Mouse (Mus musculus) limb, embryonic 10.5 days (tissue): ENCODE results near the gene Atxn7l1. TPM values are rescaled to one million over a fixed set of nuclear protein-coding genes. Genes with fewer than 3 reads are reported as not detected.

Source experiments
- DNase-seq: peaks from one replicate; pipeline ENCODE4 v3.0.0-alpha.2; 2017; ENCODE audit warnings: low spot score
- H3K27ac ChIP-seq: fragments of 300-500 bp; sonication (generic); 2 replicates; pipeline ENCODE4 v1.5.1; 2016; ENCODE audit warnings: mild to moderate bottlenecking
- H3K27me3 ChIP-seq: fragments of 300-500 bp; sonication (generic); 2 replicates; pipeline ENCODE4 v1.6.1; 2016; ENCODE audit warnings: low read depth, mild to moderate bottlenecking; ENCODE audit not compliant: poor library complexity, severe bottlenecking
- H3K36me3 ChIP-seq: fragments of 300-500 bp; sonication (generic); 2 replicates; pipeline ENCODE4 v1.6.1; 2016; ENCODE audit warnings: mild to moderate bottlenecking, moderate library complexity
- H3K4me1 ChIP-seq: fragments of 300-500 bp; sonication (generic); 2 replicates; pipeline ENCODE4 v1.6.1; 2016
- H3K4me3 ChIP-seq: fragments of 300-500 bp; sonication (generic); 2 replicates; pipeline ENCODE4 v1.5.1; 2016; ENCODE audit warnings: mild to moderate bottlenecking, moderate library complexity
- H3K9me3 ChIP-seq: fragments of 300-500 bp; sonication (generic); replicated peaks from 2 replicates; pipeline ENCODE4 v1.6.1; 2016; ENCODE audit warnings: mild to moderate bottlenecking
- WGBS: fragments of 180-500 bp; shearing (Covaris S2); methylation state at CpG from one replicate; pipeline ENCODE4 v1.1.7; 2016; 5-methylcytosine and 5-hydroxymethylcytosine counted together
- polyA plus RNA-seq: library from polyadenylated mRNA; unstranded; fragments of >200 nt; fragmentation: Nextera tagmentation; extraction: Ambion mirVana; gene quantifications from 2 replicates; pipeline ENCODE4 v1.2.1, GENCODE M21; 2016

Atxn7l1 gene
- polyA plus RNA-seq, 1 experiment from 2014 or later, result 11.0 TPM

DNA sequence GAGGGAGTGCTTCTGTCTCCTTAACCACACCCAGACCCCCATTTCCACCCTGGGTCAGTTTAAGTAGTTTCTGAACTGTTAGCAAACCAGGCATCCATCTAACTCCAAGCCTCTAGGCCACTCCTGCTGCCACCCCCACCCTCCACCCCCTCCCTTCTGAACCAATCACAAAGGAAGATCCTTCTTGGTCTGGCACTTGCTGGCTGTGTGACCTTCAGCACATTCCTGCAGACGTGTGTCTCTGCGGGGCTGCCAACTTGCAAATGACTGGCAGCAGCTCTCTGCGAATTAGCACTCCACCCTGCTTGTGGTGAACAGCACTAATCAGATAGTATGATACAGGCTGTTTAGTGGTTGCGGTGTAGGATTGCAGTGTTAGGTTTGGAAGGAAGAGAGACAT lies 18.1 kb upstream of the Atxn7l1 start:
- no peaks in the 10 kb centered on the region for H3K36me3 ChIP-seq
- WGBS, result 12% methylated on average over 4 of the region's 4 CpGs
- no peak overlapping the region for H3K4me3 ChIP-seq
- no peaks in the 10 kb centered on the region for H3K9me3 ChIP-seq
- no peaks in the 10 kb centered on the region for H3K27me3 ChIP-seq
- DNase-seq, result no peak
- H3K4me1 ChIP-seq, result peaks cover 12% of the 10 kb centered on the region
- no peak overlapping the region for H3K27ac ChIP-seq

DNA sequence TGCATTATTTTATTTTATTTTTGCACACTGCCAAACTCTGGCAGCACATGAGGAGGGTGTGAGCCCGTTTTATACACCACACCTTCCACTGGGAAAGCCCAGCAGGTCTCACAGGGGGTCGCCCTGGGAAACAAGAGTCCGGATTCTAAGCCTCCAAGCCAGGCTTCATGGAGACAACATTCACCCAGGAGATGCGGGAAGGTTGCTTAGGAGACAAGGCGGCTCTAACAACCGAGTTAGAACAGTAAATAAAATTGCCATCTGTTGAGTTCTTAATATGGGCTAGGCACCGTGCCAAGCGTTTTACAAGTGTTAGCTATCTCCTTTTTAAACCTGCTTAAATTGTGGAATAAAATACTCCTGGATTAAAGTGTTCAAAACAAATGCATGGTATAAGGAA lies 17.1 kb upstream of the Atxn7l1 start:
- no peak for DNase-seq
- Histone ChIP-seq H3K27me3 (no peaks in the 10 kb centered on the region), H3K36me3 (no peaks in the 10 kb centered on the region), H3K4me1 (peaks cover 12% of the 10 kb centered on the region), H3K27ac (no peak overlapping the region), H3K4me3 (no peak overlapping the region), H3K9me3 (no peaks in the 10 kb centered on the region)
- WGBS, result 58% methylated on average over 8 of the region's 8 CpGs

DNA sequence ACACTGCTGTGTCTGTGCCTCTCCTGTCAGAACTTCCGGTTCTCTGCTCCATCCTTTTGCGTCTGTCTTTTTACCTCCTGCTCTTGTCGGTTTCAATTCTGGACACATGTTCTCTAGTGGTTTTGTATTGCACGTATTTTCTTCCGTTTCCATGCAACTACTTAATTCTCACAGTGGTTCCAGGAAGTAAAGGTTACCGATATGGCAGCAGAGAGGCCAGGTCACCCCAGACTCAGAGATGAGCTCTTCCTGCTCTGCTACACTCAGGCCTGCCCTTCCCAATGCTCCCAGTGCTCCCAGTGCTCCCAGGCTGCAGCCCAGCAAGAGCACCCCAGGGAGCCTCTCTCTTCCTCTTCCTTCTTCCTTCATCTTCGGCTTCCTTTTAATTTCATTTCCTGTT lies 15.7 kb upstream of the Atxn7l1 start:
- WGBS, result 75% methylated on average over 7 of the region's 7 CpGs
- no peaks in the 10 kb centered on the region for H3K9me3 ChIP-seq

DNA sequence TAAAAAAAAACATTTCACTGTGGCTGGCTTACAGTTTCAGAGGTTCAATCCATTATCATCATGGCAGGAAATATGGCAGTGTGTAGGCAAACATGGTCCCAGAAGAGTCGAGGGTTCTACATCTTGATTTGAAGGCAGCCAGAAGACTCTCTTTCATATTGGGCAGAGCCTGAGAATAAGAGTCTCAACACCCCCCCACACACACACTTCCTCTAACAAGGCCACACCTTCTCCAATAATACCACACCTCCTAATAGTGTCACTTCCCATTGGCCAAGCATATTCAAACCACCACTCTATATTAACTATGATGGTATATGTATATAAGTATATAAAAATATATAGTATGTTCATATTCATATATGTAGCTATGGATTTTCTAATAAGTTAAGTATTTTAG lies 9.6 kb upstream of the Atxn7l1 start:
- H3K27ac ChIP-seq, result no peak overlapping the region
- 93% methylated on average over 1 of the region's 1 CpGs for WGBS
- H3K4me1 ChIP-seq, result peaks cover 9% of the 10 kb centered on the region; the same call in 1 of the 2 replicates
- no peak overlapping the region for H3K4me3 ChIP-seq
- no peaks in the 10 kb centered on the region for H3K36me3 ChIP-seq
- no peaks in the 10 kb centered on the region for H3K9me3 ChIP-seq
- H3K27me3 ChIP-seq, result no peaks in the 10 kb centered on the region
- no peak for DNase-seq

More for the DNA sequence above, 15.7 kb upstream of the Atxn7l1 start:
- H3K4me1 ChIP-seq, result peaks cover 12% of the 10 kb centered on the region
- H3K4me3 ChIP-seq, result no peak overlapping the region
- H3K27me3 ChIP-seq, result no peaks in the 10 kb centered on the region
- DNase-seq, result no peak
- H3K36me3 ChIP-seq, result no peaks in the 10 kb centered on the region
- H3K27ac ChIP-seq, result 0 out of 2 replicates have a peak overlapping the region, but pooled peaks have one; percentile 15

DNA sequence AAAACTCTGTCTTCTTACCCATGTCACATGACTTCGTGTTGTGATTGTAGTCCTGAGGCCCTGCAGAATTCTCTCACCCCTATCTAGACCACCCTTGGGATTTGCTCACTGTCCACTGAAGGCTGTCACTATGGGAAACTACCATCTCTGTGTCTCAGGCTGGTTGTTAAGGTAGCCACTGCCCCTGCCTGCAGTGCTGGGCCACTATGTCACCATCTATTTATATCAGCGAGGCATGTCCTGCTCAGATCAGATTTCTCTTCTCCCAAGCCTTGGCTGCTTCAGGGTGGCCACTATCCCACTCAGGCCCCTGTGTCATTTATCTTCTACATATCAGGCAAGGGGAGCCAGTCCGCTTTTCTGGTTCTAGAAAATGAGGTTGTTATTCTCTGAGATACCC lies 8.4 kb upstream of the Atxn7l1 start:
- Histone ChIP-seq H3K4me1 (peaks cover 4% of the 10 kb centered on the region; the same call in 1 of the 2 replicates), H3K36me3 (no peaks in the 10 kb centered on the region), H3K27me3 (no peaks in the 10 kb centered on the region), H3K27ac (no peak overlapping the region), H3K4me3 (no peak overlapping the region), H3K9me3 (no peaks in the 10 kb centered on the region)
- 65% methylated on average over 3 of the region's 3 CpGs for WGBS
- DNase-seq, result no peak

DNA sequence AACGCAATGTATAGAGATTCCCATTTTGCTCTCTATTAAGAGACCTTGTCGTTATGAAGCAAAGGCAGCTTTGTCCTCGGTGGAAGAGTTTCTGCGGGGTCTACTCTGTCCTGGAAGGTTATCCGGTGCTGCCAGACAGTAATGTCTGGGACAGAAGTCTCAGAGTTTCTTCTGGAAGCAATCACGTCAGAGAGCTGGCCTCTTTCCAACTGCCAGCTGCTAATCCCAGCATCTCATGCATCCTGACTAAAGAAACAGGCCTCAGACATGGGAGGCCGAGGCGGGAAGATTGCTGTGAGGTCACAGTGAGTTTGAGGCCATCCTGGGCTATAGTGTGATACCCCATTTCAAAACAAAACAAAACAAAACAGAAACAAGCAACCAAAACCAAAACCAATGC lies 3.0 kb upstream of the Atxn7l1 start:
- Histone ChIP-seq H3K36me3 (no peaks in the 10 kb centered on the region), H3K4me3 (no peak overlapping the region), H3K4me1 (peaks cover 24% of the 10 kb centered on the region), H3K27ac (no peak overlapping the region), H3K9me3 (no peaks in the 10 kb centered on the region), H3K27me3 (peaks cover 25% of the 10 kb centered on the region)
- WGBS, result 79% methylated on average over 8 of the region's 8 CpGs
- no peak for DNase-seq

DNA sequence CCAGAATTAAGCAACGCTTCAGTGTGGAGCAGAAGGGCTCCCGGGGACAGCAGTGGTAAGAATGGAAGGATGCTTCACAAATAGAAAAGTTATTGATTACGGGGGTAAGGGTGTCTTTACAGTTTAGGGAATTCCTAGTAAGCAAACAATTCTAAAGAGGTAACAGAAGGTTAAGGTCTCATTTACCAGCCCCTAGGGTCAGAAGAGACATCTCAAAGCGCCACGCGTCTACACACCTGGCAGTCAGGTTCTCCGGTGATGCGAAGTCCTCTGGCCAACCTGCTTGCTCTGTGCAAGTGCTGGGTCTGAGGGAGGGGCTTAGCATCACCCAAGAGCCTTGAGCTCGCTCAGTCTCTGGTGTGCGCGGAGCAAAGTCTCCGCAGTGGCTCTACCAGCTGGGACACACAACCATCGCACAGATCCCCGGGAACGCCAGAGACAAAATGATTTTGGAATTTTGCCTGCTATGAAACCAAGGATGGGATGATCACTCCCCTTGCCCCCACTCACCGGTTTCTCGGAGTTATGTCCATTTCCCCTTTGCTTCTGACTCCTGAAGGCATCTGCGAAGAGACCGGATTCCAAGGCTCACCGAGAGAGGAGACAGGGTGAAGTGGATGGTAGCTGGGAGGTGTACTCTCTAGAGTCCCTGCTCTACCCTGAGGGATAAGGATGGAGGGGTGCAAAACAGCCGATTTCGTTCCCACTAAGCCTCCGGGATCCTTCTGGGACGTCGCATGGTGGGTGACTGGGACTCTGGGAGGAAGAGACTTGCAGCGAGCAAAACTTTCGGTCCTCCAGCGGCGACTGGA lies 665 bp upstream of the Atxn7l1 start:
- Histone ChIP-seq H3K4me3 (peak overlapping the region; percentile 76), H3K9me3 (no peaks in the 10 kb centered on the region), H3K27ac (peak overlapping the region; percentile 91), H3K36me3 (no peaks in the 10 kb centered on the region), H3K27me3 (peaks cover 25% of the 10 kb centered on the region), H3K4me1 (peaks cover 20% of the 10 kb centered on the region)
- WGBS, result 6% methylated on average over 29 of the region's 29 CpGs
- no peak for DNase-seq

DNA sequence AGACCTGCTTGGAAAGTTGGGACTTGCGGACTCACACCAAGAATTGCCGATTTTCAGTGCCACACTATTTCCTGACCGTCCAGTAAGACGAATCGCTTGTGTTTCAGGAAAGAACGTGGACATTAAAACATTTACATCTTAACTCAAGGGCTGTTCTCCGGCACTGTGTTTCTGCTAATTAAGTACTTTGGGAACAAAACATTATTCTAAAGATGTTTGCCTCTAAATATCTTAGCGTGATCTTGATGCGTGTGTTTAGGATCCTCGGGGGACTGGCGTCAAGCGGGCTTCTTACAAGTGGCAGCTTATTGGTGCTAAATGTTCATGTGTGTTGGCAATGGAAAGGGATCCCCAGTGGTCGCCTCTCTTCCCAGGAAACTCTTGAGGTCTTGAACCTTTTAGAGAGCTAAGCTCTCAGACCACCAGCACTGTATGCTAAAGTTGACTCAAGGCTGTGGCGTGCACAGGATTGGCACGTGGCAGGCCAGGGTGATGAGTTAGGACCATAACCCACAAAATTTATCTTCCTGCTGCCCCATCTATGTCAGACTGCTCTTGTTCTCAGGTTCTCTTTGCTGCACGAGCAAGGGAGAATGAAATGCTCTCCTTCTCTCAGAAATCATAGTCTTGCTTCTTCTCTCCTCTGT lies 2.2 kb downstream of the Atxn7l1 start:
- 96% methylated on average over 16 of the region's 16 CpGs for WGBS
- no peak overlapping the region for H3K4me3 ChIP-seq
- DNase-seq, result no peak
- H3K27me3 ChIP-seq, result peaks cover 22% of the 10 kb centered on the region
- peaks cover 20% of the 10 kb centered on the region for H3K4me1 ChIP-seq
- H3K36me3 ChIP-seq, result no peaks in the 10 kb centered on the region
- no peak overlapping the region for H3K27ac ChIP-seq
- no peaks in the 10 kb centered on the region for H3K9me3 ChIP-seq

DNA sequence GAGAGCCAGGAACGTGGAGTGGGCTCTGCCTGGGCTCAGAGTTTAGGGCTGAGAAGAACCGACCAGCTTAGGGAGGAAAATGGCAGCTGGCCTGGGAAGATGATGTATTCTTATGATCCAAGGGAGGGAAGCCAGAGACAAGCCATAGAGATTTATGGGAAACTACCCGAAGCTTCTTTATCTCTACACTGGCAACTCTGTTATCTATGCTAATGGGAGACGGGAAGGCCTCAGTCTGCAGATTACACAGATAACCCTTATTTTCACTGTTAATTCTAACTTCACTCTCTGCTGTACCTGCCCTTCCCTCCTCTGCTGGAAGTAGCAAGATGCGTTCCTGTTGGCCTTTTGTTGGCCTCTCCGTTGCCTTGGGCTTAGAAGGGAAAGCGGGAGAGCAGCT lies 5.6 kb downstream of the Atxn7l1 start:
- Histone ChIP-seq H3K27me3 (no peaks in the 10 kb centered on the region), H3K36me3 (peaks cover 14% of the 10 kb centered on the region; the same call in 1 of the 2 replicates), H3K4me3 (no peak overlapping the region), H3K4me1 (peaks cover 17% of the 10 kb centered on the region), H3K9me3 (no peaks in the 10 kb centered on the region), H3K27ac (no peak overlapping the region)
- no peak for DNase-seq
- WGBS, result 67% methylated on average over 7 of the region's 7 CpGs

DNA sequence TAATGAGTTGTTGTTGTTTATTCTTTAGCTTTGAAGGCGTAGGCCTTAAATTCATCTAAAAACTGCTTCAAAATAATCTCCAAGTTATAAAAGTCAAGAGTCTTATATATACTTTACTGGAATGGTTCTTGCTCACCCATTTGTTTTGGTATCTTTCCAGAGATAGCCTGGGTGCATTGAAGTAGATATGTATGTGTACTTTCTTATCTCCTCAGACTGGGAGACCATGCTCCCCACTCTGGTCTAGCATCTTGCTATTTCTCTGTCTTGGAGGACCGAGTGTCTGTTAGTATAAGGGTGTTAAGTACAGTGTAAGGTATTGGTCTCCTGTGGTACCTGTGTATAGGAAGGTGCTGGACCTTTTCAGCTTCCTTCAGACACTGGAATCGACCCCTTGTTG lies 6.4 kb downstream of the Atxn7l1 start:
- Histone ChIP-seq H3K4me3 (no peak overlapping the region), H3K36me3 (peaks cover 14% of the 10 kb centered on the region; the same call in 1 of the 2 replicates), H3K27me3 (no peaks in the 10 kb centered on the region), H3K4me1 (peaks cover 14% of the 10 kb centered on the region), H3K27ac (no peak overlapping the region), H3K9me3 (no peaks in the 10 kb centered on the region)
- WGBS, result 89% methylated on average over 3 of the region's 3 CpGs
- DNase-seq, result no peak

DNA sequence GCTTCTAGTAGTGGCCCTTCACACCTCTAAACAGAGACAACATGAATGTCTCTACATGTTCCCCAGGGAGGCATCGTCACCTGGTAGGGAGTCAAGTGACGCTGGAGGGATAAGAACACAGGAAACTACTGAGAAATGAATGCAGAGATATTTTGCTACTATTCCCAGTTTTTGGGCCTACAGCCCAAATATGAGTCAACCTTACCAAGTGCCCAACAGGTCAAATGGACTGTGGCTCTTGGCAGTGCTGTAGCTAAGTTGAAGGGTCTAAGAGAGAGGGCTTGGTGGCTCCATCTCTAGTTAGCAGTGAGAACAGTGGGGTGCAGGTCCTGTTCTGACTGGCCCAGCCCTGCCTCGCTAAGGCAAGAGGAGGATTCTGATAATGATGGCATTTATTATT lies 7.2 kb downstream of the Atxn7l1 start:
- Histone ChIP-seq H3K4me1 (peaks cover 9% of the 10 kb centered on the region), H3K9me3 (no peaks in the 10 kb centered on the region), H3K27ac (no peak overlapping the region), H3K27me3 (no peaks in the 10 kb centered on the region), H3K4me3 (no peak overlapping the region), H3K36me3 (peaks cover 14% of the 10 kb centered on the region; the same call in 1 of the 2 replicates)
- WGBS, result 95% methylated on average over 3 of the region's 3 CpGs
- no peak for DNase-seq

DNA sequence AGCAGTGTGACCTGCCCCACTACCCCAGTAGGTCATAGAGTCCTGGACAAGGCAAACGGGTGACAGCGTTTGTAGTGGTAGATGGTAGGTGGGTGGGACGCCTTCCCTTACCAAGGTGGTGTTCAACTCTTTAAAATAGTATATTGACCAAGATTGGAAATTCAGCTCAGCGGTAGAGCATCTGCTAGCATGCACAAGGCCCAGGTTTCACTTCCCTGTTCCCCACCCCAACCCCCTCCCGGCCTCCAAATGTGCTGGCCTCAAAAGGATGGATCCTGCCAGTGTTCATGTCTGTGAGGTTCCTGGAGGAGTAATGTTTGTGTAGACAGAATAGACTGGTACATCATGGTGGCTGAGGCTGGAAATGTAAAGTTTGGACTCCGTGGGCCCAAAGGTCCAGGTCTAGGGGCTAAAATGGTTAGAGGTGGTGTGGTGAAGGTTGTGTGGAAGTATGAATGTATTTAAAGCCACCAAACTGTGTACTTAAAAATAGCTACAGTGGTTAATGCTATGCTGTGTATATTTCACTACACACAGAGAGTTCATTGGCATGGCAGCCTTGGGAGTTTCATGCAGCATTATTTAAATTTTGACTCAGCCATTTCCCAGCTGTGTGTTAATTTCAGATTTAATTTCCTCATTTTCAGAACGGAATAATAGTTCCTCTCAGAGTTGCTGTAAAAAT lies 9.0 kb downstream of the Atxn7l1 start:
- Histone ChIP-seq H3K4me3 (no peak overlapping the region), H3K36me3 (peaks cover 14% of the 10 kb centered on the region; the same call in 1 of the 2 replicates), H3K27ac (no peak overlapping the region), H3K27me3 (no peaks in the 10 kb centered on the region), H3K9me3 (no peaks in the 10 kb centered on the region), H3K4me1 (peaks cover 9% of the 10 kb centered on the region)
- WGBS, result 94% methylated on average over 7 of the region's 7 CpGs
- no peak for DNase-seq

DNA sequence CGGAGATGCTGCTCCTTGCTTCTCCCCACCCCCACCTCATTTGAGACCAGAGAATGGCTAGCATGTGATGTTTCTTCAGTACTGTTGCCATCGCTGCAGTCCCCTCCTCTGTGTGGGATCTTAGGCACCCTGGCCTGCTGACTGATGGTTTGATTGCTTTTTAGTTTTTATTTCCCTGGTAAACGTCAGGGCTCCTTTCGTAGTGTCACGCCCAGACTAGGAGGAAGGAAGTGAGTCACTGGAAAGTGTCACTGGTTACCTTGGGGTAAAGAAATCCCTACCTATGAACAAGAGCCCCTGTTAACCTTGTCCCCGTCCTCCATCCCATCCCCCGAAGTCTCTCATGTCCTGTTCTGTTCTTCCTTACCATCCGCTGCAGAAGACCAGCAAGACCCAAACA lies 10.8 kb downstream of the Atxn7l1 start:
- Histone ChIP-seq H3K36me3 (peaks cover 14% of the 10 kb centered on the region; the same call in 1 of the 2 replicates), H3K27me3 (no peaks in the 10 kb centered on the region), H3K27ac (no peak overlapping the region), H3K4me1 (peaks cover 25% of the 10 kb centered on the region), H3K4me3 (no peak overlapping the region), H3K9me3 (no peaks in the 10 kb centered on the region)
- no peak for DNase-seq
- WGBS, result 54% methylated on average over 8 of the region's 8 CpGs
